Mouse (Mus musculus): ENCODE results near the gene Grhpr. TPM values are rescaled to one million over a fixed set of nuclear protein-coding genes. Genes with fewer than 3 reads are reported as not detected.

The Grhpr gene
- polyA plus RNA-seq, 1 experiment from 2014 or later: 121 TPM

DNA sequence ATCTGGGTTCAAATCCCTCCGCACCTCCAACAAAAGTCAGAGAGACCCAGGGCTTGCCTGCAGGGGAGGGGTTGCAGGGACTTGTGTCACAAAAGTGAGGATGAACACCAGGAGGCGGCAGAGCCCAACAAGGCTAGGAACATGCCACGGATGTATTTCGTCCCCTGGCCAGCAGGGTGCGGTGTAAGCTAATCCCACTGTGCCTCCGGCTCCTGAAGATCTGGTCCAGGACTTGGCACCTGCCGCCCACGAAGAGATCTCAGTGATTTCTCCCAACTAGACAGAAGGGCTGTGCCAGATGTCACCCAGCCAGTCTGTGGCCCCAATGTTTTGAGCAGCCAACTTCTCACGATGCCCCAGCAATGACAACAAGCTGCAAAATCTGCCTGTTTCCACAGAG, 7.7 kb upstream of the Grhpr start:
- H3K36me3 ChIP-seq (ENCODE audit: control insufficient read depth, insufficient read depth): no peaks in the 10 kb centered on the region
- ATAC-seq: peak; percentile 61
- peak; percentile 99 for TF ChIP-seq CTCF (IDR thresholded peaks at IDR 0.05; ENCODE audit: low read depth)
- H3K4me1 ChIP-seq (replicated peaks; ENCODE audit: control insufficient read depth, insufficient read depth, low read length): no peaks in the 10 kb centered on the region; the same call in 1 of the 2 replicates
- H3K4me3 ChIP-seq (ENCODE audit: low read depth, low read length): no peak overlapping the region
- peak overlapping the region; percentile 52 for H3K4me2 ChIP-seq (replicated peaks; ENCODE audit: low read depth)
- H3K9me3 ChIP-seq (ENCODE audit: control insufficient read depth): no peaks in the 10 kb centered on the region
- 11% methylated on average over 9 of the region's 9 CpGs for WGBS
- no peak overlapping the region for H3K9ac ChIP-seq (ENCODE audit: low read depth, low read length)
- H3K27me3 ChIP-seq (replicated peaks; ENCODE audit: control insufficient read depth, insufficient read depth, low read length): no peaks in the 10 kb centered on the region
- H3K27ac ChIP-seq (ENCODE audit: low read depth, low read length): no peak overlapping the region

DNA sequence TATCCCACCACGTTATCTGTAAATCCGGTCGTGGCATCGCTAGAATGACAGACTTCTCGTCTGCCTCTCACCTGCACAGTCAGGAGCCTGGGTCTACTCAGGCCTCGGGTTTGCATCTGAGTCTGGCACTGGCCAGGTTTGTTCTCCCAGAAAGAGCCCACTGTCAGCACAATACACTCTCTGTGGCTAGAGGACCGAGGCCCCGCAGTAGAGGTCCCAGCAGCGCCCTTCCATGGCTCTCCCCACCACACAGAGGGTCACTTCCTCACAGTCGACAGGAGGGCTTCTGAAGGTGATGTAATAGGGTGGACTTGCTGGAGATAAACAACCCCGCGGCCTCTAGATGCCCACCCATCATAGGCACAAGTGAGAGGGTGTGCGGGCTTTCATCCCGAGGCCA, 7.3 kb upstream of the Grhpr start:
- no peak overlapping the region for H3K27ac ChIP-seq (ENCODE audit: low read depth, low read length)
- no peak overlapping the region for H3K9ac ChIP-seq (ENCODE audit: low read depth, low read length)
- ATAC-seq: no peak; the same call in 1 of the 2 replicates
- no peaks in the 10 kb centered on the region for H3K36me3 ChIP-seq (ENCODE audit: control insufficient read depth, insufficient read depth)
- H3K9me3 ChIP-seq (ENCODE audit: control insufficient read depth): no peaks in the 10 kb centered on the region
- no peaks in the 10 kb centered on the region for H3K27me3 ChIP-seq (replicated peaks; ENCODE audit: control insufficient read depth, insufficient read depth, low read length)
- no peak overlapping the region for H3K4me3 ChIP-seq (ENCODE audit: low read depth, low read length)
- no peaks in the 10 kb centered on the region; the same call in 1 of the 2 replicates for H3K4me1 ChIP-seq (replicated peaks; ENCODE audit: control insufficient read depth, insufficient read depth, low read length)
- H3K4me2 ChIP-seq (replicated peaks; ENCODE audit: low read depth): peak overlapping the region; percentile 52
- 47% methylated on average over 14 of the region's 14 CpGs for WGBS
- TF ChIP-seq CTCF (IDR thresholded peaks at IDR 0.05; ENCODE audit: low read depth): no peak

- Histone ChIP-seq H3K4me2 (replicated peaks; ENCODE audit: low read depth) (no peak overlapping the region), H3K4me1 (replicated peaks; ENCODE audit: control insufficient read depth, insufficient read depth, low read length) (no peaks in the 10 kb centered on the region; the same call in 1 of the 2 replicates), H3K4me3 (ENCODE audit: low read depth, low read length) (no peak overlapping the region), H3K9ac (ENCODE audit: low read depth, low read length) (no peak overlapping the region), H3K9me3 (ENCODE audit: control insufficient read depth) (no peaks in the 10 kb centered on the region), H3K27ac (ENCODE audit: low read depth, low read length) (no peak overlapping the region), H3K36me3 (ENCODE audit: control insufficient read depth, insufficient read depth) (no peaks in the 10 kb centered on the region), H3K27me3 (replicated peaks; ENCODE audit: control insufficient read depth, insufficient read depth, low read length) (no peaks in the 10 kb centered on the region)
- WGBS: 81% methylated on average over 8 of the region's 8 CpGs
- TF ChIP-seq CTCF (IDR thresholded peaks at IDR 0.05; ENCODE audit: low read depth): no peak
- ATAC-seq: no peak
Measured at GRCm38 (mm10) chr4:44974331-44974730, 6.9 kb upstream of the Grhpr start.

GRCm38 (mm10) chr4:44976026-44976615, 5.1 kb upstream of the Grhpr start:
- Histone ChIP-seq H3K27me3 (replicated peaks; ENCODE audit: control insufficient read depth, insufficient read depth, low read length) (no peaks in the 10 kb centered on the region), H3K9me3 (ENCODE audit: control insufficient read depth) (no peaks in the 10 kb centered on the region), H3K4me2 (replicated peaks; ENCODE audit: low read depth) (no peak overlapping the region), H3K9ac (ENCODE audit: low read depth, low read length) (no peak overlapping the region), H3K4me3 (ENCODE audit: low read depth, low read length) (no peak overlapping the region), H3K27ac (ENCODE audit: low read depth, low read length) (no peak overlapping the region), H3K4me1 (replicated peaks; ENCODE audit: control insufficient read depth, insufficient read depth, low read length) (no peaks in the 10 kb centered on the region; the same call in 1 of the 2 replicates), H3K36me3 (ENCODE audit: control insufficient read depth, insufficient read depth) (no peaks in the 10 kb centered on the region)
- no peak for TF ChIP-seq CTCF (IDR thresholded peaks at IDR 0.05; ENCODE audit: low read depth)
- no peak for ATAC-seq
- 57% methylated on average over 6 of the region's 6 CpGs for WGBS

DNA sequence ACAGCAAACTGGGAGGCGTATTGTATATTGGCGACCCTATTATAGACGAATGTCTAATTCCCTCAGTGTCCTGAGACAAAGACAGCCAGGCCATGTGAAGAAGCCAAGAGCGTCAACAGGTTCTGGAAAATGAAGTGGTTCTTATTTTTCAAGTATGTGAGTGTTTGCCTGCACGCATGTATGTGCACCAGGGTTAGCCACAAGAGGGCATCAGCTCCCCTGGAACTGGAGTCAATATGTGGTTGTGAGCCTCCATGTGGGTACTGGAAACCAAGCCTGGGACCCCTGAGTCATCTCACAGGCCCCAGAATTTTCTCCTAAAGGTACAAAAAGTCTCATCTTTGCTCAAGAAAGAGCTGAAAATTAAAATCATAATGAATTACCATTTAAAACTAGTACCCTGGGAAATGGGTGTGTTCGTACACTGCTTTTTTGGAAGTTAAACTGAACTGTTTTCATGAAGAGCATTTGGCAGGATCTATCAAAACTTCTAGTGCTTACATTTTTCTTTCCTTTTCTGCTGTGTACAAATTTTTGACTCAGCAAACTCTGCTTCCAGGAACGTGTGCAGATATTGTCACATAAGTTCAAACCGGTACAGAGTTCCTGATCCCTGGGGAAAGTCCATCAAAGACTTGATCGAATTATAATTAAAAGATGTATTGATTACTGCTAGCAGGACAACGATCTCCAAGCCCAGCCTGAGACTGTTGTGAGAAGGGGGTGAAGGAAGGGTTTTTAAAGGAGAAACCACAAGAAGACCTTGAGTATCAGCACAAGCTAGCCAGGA, 4.1 kb upstream of the Grhpr start:
- 85% methylated on average over 10 of the region's 10 CpGs for WGBS
- peak; percentile 23; the same call in 1 of the 2 replicates for TF ChIP-seq CTCF (IDR thresholded peaks at IDR 0.05; ENCODE audit: low read depth)
- Histone ChIP-seq H3K4me2 (replicated peaks; ENCODE audit: low read depth) (no peak overlapping the region), H3K4me3 (ENCODE audit: low read depth, low read length) (no peak overlapping the region), H3K4me1 (replicated peaks; ENCODE audit: control insufficient read depth, insufficient read depth, low read length) (peaks cover 5% of the 10 kb centered on the region; the same call in 1 of the 2 replicates), H3K9ac (ENCODE audit: low read depth, low read length) (no peak overlapping the region), H3K36me3 (ENCODE audit: control insufficient read depth, insufficient read depth) (no peaks in the 10 kb centered on the region), H3K27ac (ENCODE audit: low read depth, low read length) (no peak overlapping the region), H3K27me3 (replicated peaks; ENCODE audit: control insufficient read depth, insufficient read depth, low read length) (no peaks in the 10 kb centered on the region), H3K9me3 (ENCODE audit: control insufficient read depth) (no peaks in the 10 kb centered on the region)
- ATAC-seq: no peak

GRCm38 (mm10) chr4:44978175-44978574, 3.0 kb upstream of the Grhpr start:
- no peak overlapping the region for H3K27ac ChIP-seq (ENCODE audit: low read depth, low read length)

More at GRCm38 (mm10) chr4:44978175-44978574, 3.0 kb upstream of the Grhpr start:
- Histone ChIP-seq H3K9me3 (ENCODE audit: control insufficient read depth) (no peaks in the 10 kb centered on the region), H3K36me3 (ENCODE audit: control insufficient read depth, insufficient read depth) (no peaks in the 10 kb centered on the region), H3K4me2 (replicated peaks; ENCODE audit: low read depth) (no peak overlapping the region), H3K4me1 (replicated peaks; ENCODE audit: control insufficient read depth, insufficient read depth, low read length) (peaks cover 8% of the 10 kb centered on the region; the same call in 1 of the 2 replicates), H3K9ac (ENCODE audit: low read depth, low read length) (no peak overlapping the region), H3K4me3 (ENCODE audit: low read depth, low read length) (no peak overlapping the region), H3K27me3 (replicated peaks; ENCODE audit: control insufficient read depth, insufficient read depth, low read length) (no peaks in the 10 kb centered on the region)
- no peak for ATAC-seq
- TF ChIP-seq CTCF (IDR thresholded peaks at IDR 0.05; ENCODE audit: low read depth): no peak
- WGBS: 62% methylated on average over 5 of the region's 5 CpGs

All from intestine, postnatal 0 days (tissue).